Mouse (Mus musculus) liver, postnatal 0 days (tissue): Measurements from ENCODE around the gene Gm20425. TPM values are rescaled to one million over a fixed set of nuclear protein-coding genes. Genes with fewer than 3 reads are reported as not detected.
A peak's percentile ranks its signal among the peaks of the same experiment; 100 is the strongest.

ENCODE experiments used
- ATAC-seq: fragments of 200-750 bp; cut with Nextera tagmentation; 2 replicates; pipeline ENCODE4 v1.8.0; 2017; ENCODE audit warnings: mild to moderate bottlenecking, moderate library complexity
- DNase-seq: peaks from one replicate; pipeline ENCODE4 v3.0.0-alpha.2; 2016
- H3K27ac ChIP-seq: fragments of 300-500 bp; sonication (generic); 2 replicates; pipeline ENCODE4 v1.5.1; 2014; ENCODE audit warnings: antibody characterized with exemption, moderate library complexity, mild to moderate bottlenecking, low read depth
- H3K27me3 ChIP-seq: fragments of 300-500 bp; sonication (generic); 2 replicates; pipeline ENCODE4 v1.6.1; 2014; ENCODE audit warnings: low read length, control low read depth, mixed read lengths; ENCODE audit not compliant: insufficient read depth
- H3K36me3 ChIP-seq: fragments of 300-500 bp; sonication (generic); replicated peaks from 2 replicates; pipeline ENCODE4 v1.6.1; 2014; ENCODE audit warnings: mild to moderate bottlenecking, control low read depth, low read length, moderate library complexity, mixed read lengths; ENCODE audit not compliant: insufficient read depth
- H3K4me1 ChIP-seq: fragments of 300-500 bp; sonication (generic); 2 replicates; pipeline ENCODE4 v1.6.1; 2014; ENCODE audit warnings: antibody characterized with exemption, mild to moderate bottlenecking, control low read depth; ENCODE audit not compliant: insufficient read depth
- H3K4me2 ChIP-seq: fragments of 300-500 bp; sonication (generic); 2 replicates; pipeline ENCODE4 v1.6.1; 2014; ENCODE audit warnings: low read depth, mild to moderate bottlenecking, low read length, moderate library complexity, mixed read lengths
- H3K4me3 ChIP-seq: fragments of 300-500 bp; sonication (generic); 2 replicates; pipeline ENCODE4 v1.5.1; 2014; ENCODE audit warnings: low read depth, low read length
- H3K9ac ChIP-seq: fragments of 300-500 bp; sonication (generic); replicated peaks from 2 replicates; pipeline ENCODE4 v1.6.1; 2014; ENCODE audit warnings: mild to moderate bottlenecking, moderate library complexity
- H3K9me3 ChIP-seq: fragments of 300-500 bp; sonication (generic); 2 replicates; pipeline ENCODE4 v1.6.1; 2016; ENCODE audit warnings: mild to moderate bottlenecking, control low read depth, low read length, mixed read lengths
- CTCF ChIP-seq: sonication (generic); IDR thresholded peaks from 2 replicates; pipeline ENCODE4 v1.5.1; 2016; ENCODE audit warnings: antibody characterized with exemption, low read depth
- EP300 ChIP-seq: IDR thresholded peaks from 2 replicates; pipeline ENCODE4 v1.6.1; 2016; ENCODE audit warnings: antibody characterized with exemption, low read depth, mild to moderate bottlenecking
- WGBS: fragments of 180-500 bp; shearing (Covaris S2); extraction: QIAGEN DNeasy Blood & Tissue Kit; methylation state at CpG from one replicate; pipeline ENCODE4 v1.1.7; 2014; ENCODE audit not compliant: insufficient replicate concordance; 5-methylcytosine and 5-hydroxymethylcytosine counted together
- polyA plus RNA-seq: library from polyadenylated mRNA; unstranded; fragments of >200 nt; fragmentation: Nextera tagmentation; extraction: Ambion mirVana; gene quantifications from 2 replicates; pipeline ENCODE4 v1.2.1, GENCODE M21; 2015

Gene Gm20425
- polyA plus RNA-seq, 1 experiment from 2014 or later: 5.1 TPM

- no peak overlapping the region for H3K4me3 ChIP-seq
- DNase-seq (no peak), ATAC-seq (no peak)
- no peak overlapping the region for H3K9ac ChIP-seq
- 54% methylated on average over 2 of the region's 2 CpGs for whole genome bisulfite sequencing
- no peaks in the 10 kb centered on the region for H3K9me3 ChIP-seq
- no peak overlapping the region for H3K27ac ChIP-seq
- no peak overlapping the region for H3K4me2 ChIP-seq
- H3K4me1 ChIP-seq: no peaks in the 10 kb centered on the region
- no peak for TF ChIP-seq CTCF
- no peak for TF ChIP-seq EP300
- no peaks in the 10 kb centered on the region for H3K36me3 ChIP-seq
- no peaks in the 10 kb centered on the region for H3K27me3 ChIP-seq
Measured at GRCm38 (mm10) chr9:103154568-103154967, 75.5 kb downstream of the Gm20425 start.

GRCm38 (mm10) chr9:103153286-103153685 is 76.8 kb downstream of the Gm20425 start:
- H3K4me1 ChIP-seq: no peaks in the 10 kb centered on the region
- no peak overlapping the region for H3K9ac ChIP-seq
- WGBS: 68% methylated on average over 5 of the region's 5 CpGs
- no peak for ATAC-seq
- H3K27ac ChIP-seq: no peak overlapping the region
- H3K27me3 ChIP-seq: no peaks in the 10 kb centered on the region
- H3K9me3 ChIP-seq: no peaks in the 10 kb centered on the region
- no peaks in the 10 kb centered on the region for H3K36me3 ChIP-seq
- H3K4me3 ChIP-seq: no peak overlapping the region
- DNase-seq: no peak
- no peak overlapping the region for H3K4me2 ChIP-seq
- TF ChIP-seq EP300: no peak
- no peak for TF ChIP-seq CTCF

- 57% methylated on average over 12 of the region's 12 CpGs for WGBS
- no peaks in the 10 kb centered on the region for H3K27me3 ChIP-seq
- no peaks in the 10 kb centered on the region for H3K4me1 ChIP-seq
- H3K9ac ChIP-seq: no peak overlapping the region
- no peak for TF ChIP-seq EP300
- no peak for TF ChIP-seq CTCF
- no peak overlapping the region for H3K4me2 ChIP-seq
- H3K9me3 ChIP-seq: no peaks in the 10 kb centered on the region
- H3K4me3 ChIP-seq: no peak overlapping the region
- H3K36me3 ChIP-seq: no peaks in the 10 kb centered on the region
- H3K27ac ChIP-seq: no peak overlapping the region
- ATAC-seq (no peak), DNase-seq (no peak)
Measured at GRCm38 (mm10) chr9:103149074-103149799, 80.9 kb downstream of the Gm20425 start.

- TF ChIP-seq CTCF (no peak), EP300 (no peak)
- no peak overlapping the region for H3K4me3 ChIP-seq
- 79% methylated on average over 13 of the region's 13 CpGs for WGBS
- no peaks in the 10 kb centered on the region for H3K4me1 ChIP-seq
- no peaks in the 10 kb centered on the region for H3K27me3 ChIP-seq
- no peak for ATAC-seq
- H3K9me3 ChIP-seq: no peaks in the 10 kb centered on the region
- no peak overlapping the region for H3K27ac ChIP-seq
- DNase-seq: no peak
- H3K36me3 ChIP-seq: no peaks in the 10 kb centered on the region
- no peak overlapping the region for H3K9ac ChIP-seq
- H3K4me2 ChIP-seq: no peak overlapping the region
Measured at GRCm38 (mm10) chr9:103147103-103147502, 83.0 kb downstream of the Gm20425 start.

- peak; percentile 21; the same call in 1 of the 2 replicates for ATAC-seq
- no peaks in the 10 kb centered on the region for H3K27me3 ChIP-seq
- TF ChIP-seq EP300 (no peak), CTCF (no peak)
- no peaks in the 10 kb centered on the region for H3K4me1 ChIP-seq
- H3K9me3 ChIP-seq: no peaks in the 10 kb centered on the region
- H3K4me3 ChIP-seq: no peak overlapping the region
- no peaks in the 10 kb centered on the region for H3K36me3 ChIP-seq
- H3K27ac ChIP-seq: no peak overlapping the region
- 53% methylated on average over 9 of the region's 9 CpGs for WGBS
- DNase-seq: no peak
- H3K9ac ChIP-seq: no peak overlapping the region
- no peak overlapping the region for H3K4me2 ChIP-seq
Measured at GRCm38 (mm10) chr9:103146703-103147102, 83.4 kb downstream of the Gm20425 start.

GRCm38 (mm10) chr9:103146257-103146656 is 83.8 kb downstream of the Gm20425 start:
- Histone ChIP-seq H3K9ac (no peak overlapping the region), H3K27me3 (no peaks in the 10 kb centered on the region), H3K27ac (no peak overlapping the region), H3K4me1 (no peaks in the 10 kb centered on the region), H3K4me2 (no peak overlapping the region), H3K4me3 (no peak overlapping the region), H3K9me3 (no peaks in the 10 kb centered on the region), H3K36me3 (no peaks in the 10 kb centered on the region)
- DNase-seq: no peak
- WGBS: 83% methylated on average over 10 of the region's 10 CpGs
- ATAC-seq: no peak
- TF ChIP-seq EP300: no peak
- TF ChIP-seq CTCF: no peak

GRCm38 (mm10) chr9:103145351-103145750 is 84.8 kb downstream of the Gm20425 start:
- TF ChIP-seq EP300: no peak
- TF ChIP-seq CTCF: no peak
- no peak overlapping the region for H3K9ac ChIP-seq
- no peaks in the 10 kb centered on the region for H3K27me3 ChIP-seq
- no peak for DNase-seq
- H3K4me1 ChIP-seq: no peaks in the 10 kb centered on the region
- ATAC-seq: no peak
- H3K36me3 ChIP-seq: no peaks in the 10 kb centered on the region
- no peak overlapping the region for H3K4me3 ChIP-seq
- no peak overlapping the region for H3K27ac ChIP-seq
- H3K4me2 ChIP-seq: no peak overlapping the region
- WGBS: 70% methylated on average over 5 of the region's 5 CpGs
- H3K9me3 ChIP-seq: no peaks in the 10 kb centered on the region
